Mouse (Mus musculus) midbrain, postnatal 0 days (tissue): Measurements from ENCODE around the gene RPS10-NUDT3. TPM values are rescaled to one million over a fixed set of nuclear protein-coding genes. Genes with fewer than 3 reads are reported as not detected.

Experiments used
- ATAC-seq: fragments of 200-750 bp; cut with Nextera tagmentation; 2 replicates; pipeline ENCODE4 v1.8.0; 2017; ENCODE audit warnings: moderate number of reproducible peaks, mild to moderate bottlenecking, moderate TSS enrichment, moderate library complexity; ENCODE audit not compliant: low FRiP score
- DNase-seq: peaks from one replicate; pipeline ENCODE4 v3.0.0-alpha.2; 2015; ENCODE audit warnings: low spot score
- H3K27ac ChIP-seq: fragments of 300-500 bp; sonication (generic); 2 replicates; pipeline ENCODE4 v1.5.1; 2014; ENCODE audit warnings: low read depth, mild to moderate bottlenecking, low read length, mixed read lengths
- H3K27me3 ChIP-seq: fragments of 300-500 bp; sonication (generic); 2 replicates; pipeline ENCODE4 v1.6.1; 2014; ENCODE audit warnings: low read length, control low read depth, mixed read lengths; ENCODE audit not compliant: insufficient read depth
- H3K36me3 ChIP-seq: fragments of 300-500 bp; sonication (generic); 2 replicates; pipeline ENCODE4 v1.6.1; 2014; ENCODE audit warnings: low read length, control low read depth, mixed read lengths; ENCODE audit not compliant: insufficient read depth
- H3K4me1 ChIP-seq: fragments of 300-500 bp; sonication (generic); 2 replicates; pipeline ENCODE4 v1.6.1; 2014; ENCODE audit warnings: mild to moderate bottlenecking, control low read depth, antibody characterized with exemption, low read length, mixed read lengths; ENCODE audit not compliant: insufficient read depth
- H3K4me2 ChIP-seq: fragments of 300-500 bp; sonication (generic); 2 replicates; pipeline ENCODE4 v1.6.1; 2014; ENCODE audit warnings: low read depth, mild to moderate bottlenecking, low read length, mixed read lengths; ENCODE audit not compliant: poor library complexity, severe bottlenecking
- H3K4me3 ChIP-seq: fragments of 300-500 bp; sonication (generic); 2 replicates; pipeline ENCODE4 v1.5.1; 2014; ENCODE audit warnings: low read depth, mild to moderate bottlenecking, low read length, moderate library complexity
- H3K9ac ChIP-seq: fragments of 300-500 bp; sonication (generic); replicated peaks from 2 replicates; pipeline ENCODE4 v1.6.1; 2014; ENCODE audit warnings: mild to moderate bottlenecking, low read length, moderate library complexity, mixed read lengths; ENCODE audit not compliant: poor library complexity, severe bottlenecking
- H3K9me3 ChIP-seq: fragments of 300-500 bp; sonication (generic); 2 replicates; pipeline ENCODE4 v1.6.1; 2016; ENCODE audit warnings: low read length, control low read depth
- CTCF ChIP-seq: IDR thresholded peaks from 2 replicates; pipeline ENCODE4 v1.5.1; 2016; ENCODE audit warnings: antibody characterized with exemption, mild to moderate bottlenecking
- WGBS: fragments of 180-500 bp; shearing (Covaris S2); extraction: QIAGEN DNeasy Blood & Tissue Kit; methylation state at CpG from one replicate; pipeline ENCODE4 v1.1.7; 2014; 5-methylcytosine and 5-hydroxymethylcytosine counted together
- polyA plus RNA-seq: library from polyadenylated mRNA; unstranded; fragments of >200 nt; fragmentation: Nextera tagmentation; extraction: Ambion mirVana; gene quantifications from 2 replicates; pipeline ENCODE4 v1.2.1, GENCODE M21; 2015
- total RNA-seq: library from RNA; depleted of rRNA; stranded (reverse); fragments of >200 nt; gene quantifications from 2 replicates; pipeline ENCODE4 v1.2.3, GENCODE M21; 2014; rRNA removed

RPS10-NUDT3 gene
- total and polyA plus RNA-seq, 2 experiments from 2014 or later: not detected

DNA sequence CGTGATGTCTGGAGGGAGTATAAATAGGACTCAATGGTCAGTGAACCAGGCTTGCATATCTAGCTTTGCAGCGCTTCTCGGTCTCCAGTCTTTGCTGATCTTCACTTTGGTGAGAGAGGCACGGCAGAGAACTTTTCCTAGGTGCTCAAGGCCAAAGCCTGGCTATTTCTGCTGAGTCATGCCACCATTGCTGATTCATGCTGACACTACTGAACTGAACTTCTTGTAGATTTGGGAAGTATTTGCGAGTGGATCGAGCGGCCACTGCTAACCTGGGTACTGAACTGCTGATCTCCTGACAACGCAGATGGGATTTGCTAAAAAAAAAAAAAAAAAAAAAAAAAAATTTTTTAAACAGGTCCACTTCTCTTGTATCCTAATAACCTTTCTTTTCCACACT is 102.9 kb downstream of the RPS10-NUDT3 start:
- no peaks in the 10 kb centered on the region for H3K9me3 ChIP-seq
- DNase-seq (no peak), ATAC-seq (no peak)
- no peak overlapping the region for H3K4me2 ChIP-seq
- no peak overlapping the region for H3K27ac ChIP-seq
- H3K4me3 ChIP-seq: no peak overlapping the region
- H3K36me3 ChIP-seq: no peaks in the 10 kb centered on the region
- H3K4me1 ChIP-seq: no peaks in the 10 kb centered on the region
- no peaks in the 10 kb centered on the region for H3K27me3 ChIP-seq
- no peak overlapping the region for H3K9ac ChIP-seq
- 91% methylated on average over 8 of the region's 8 CpGs for WGBS
- TF ChIP-seq CTCF: no peak

Other genes with a start within 250 kb of the RPS10-NUDT3 start
- gene Grm4, start 113.8 kb downstream of the RPS10-NUDT3 start, total RNA-seq: 37.6 and 54.0 TPM in 2 replicates
- 11.1 and 12.5 TPM in 2 replicates for gene Grm4, start 113.8 kb downstream of the RPS10-NUDT3 start, polyA plus RNA-seq
- 135 and 138 TPM in 2 replicates for gene Hmga1, start 78.7 kb downstream of the RPS10-NUDT3 start, total RNA-seq
- gene Hmga1, start 78.7 kb downstream of the RPS10-NUDT3 start, polyA plus RNA-seq: 144 and 154 TPM in 2 replicates
- gene AI413582, start 69.5 kb downstream of the RPS10-NUDT3 start, total RNA-seq: 70.2 and 80.2 TPM in 2 replicates
- gene AI413582, start 69.5 kb downstream of the RPS10-NUDT3 start, polyA plus RNA-seq: 88.8 and 113 TPM in 2 replicates
- gene Nudt3, start 11.7 kb downstream of the RPS10-NUDT3 start, total RNA-seq: 280 and 286 TPM in 2 replicates
- gene Nudt3, start 11.7 kb downstream of the RPS10-NUDT3 start, polyA plus RNA-seq: 203 and 211 TPM in 2 replicates
- 1,349 and 1,717 TPM in 2 replicates for gene Rps10, start 1.4 kb upstream of the RPS10-NUDT3 start, total RNA-seq
- gene Rps10, start 1.4 kb upstream of the RPS10-NUDT3 start, polyA plus RNA-seq: 447 and 461 TPM in 2 replicates
- 47.0 and 50.3 TPM in 2 replicates for gene Pacsin1, start 20.3 kb upstream of the RPS10-NUDT3 start, total RNA-seq
- 85.2 and 87.6 TPM in 2 replicates for gene Pacsin1, start 20.3 kb upstream of the RPS10-NUDT3 start, polyA plus RNA-seq
- 3.7 and 4.0 TPM in 2 replicates for gene Spdef, start 93.7 kb upstream of the RPS10-NUDT3 start, total RNA-seq
- 3.9 and 4.7 TPM in 2 replicates for gene Spdef, start 93.7 kb upstream of the RPS10-NUDT3 start, polyA plus RNA-seq
- 72.8 and 73.8 TPM in 2 replicates for gene D17Wsu92e, start 185.4 kb upstream of the RPS10-NUDT3 start, total RNA-seq
- gene D17Wsu92e, start 185.4 kb upstream of the RPS10-NUDT3 start, polyA plus RNA-seq: 8.3 and 8.7 TPM in 2 replicates
- 112 and 140 TPM in 2 replicates for gene Snrpc, start 202.9 kb upstream of the RPS10-NUDT3 start, total RNA-seq
- gene Snrpc, start 202.9 kb upstream of the RPS10-NUDT3 start, polyA plus RNA-seq: 210 and 216 TPM in 2 replicates
- gene Uhrf1bp1, start 221.2 kb upstream of the RPS10-NUDT3 start, total RNA-seq: 18.0 and 19.9 TPM in 2 replicates
- gene Uhrf1bp1, start 221.2 kb upstream of the RPS10-NUDT3 start, polyA plus RNA-seq: 3.9 and 4.5 TPM in 2 replicates